Mouse (Mus musculus) embryonic facial prominence, embryonic 11.5 days (tissue): ENCODE measurements at regions not wholly inside any gene's neighbourhood (a gene's known extent, or its start where the extent isn't known, plus 50 kb on each side); places are given as distances from the start of the nearest gene placed in this dataset.

Source experiments
- ATAC-seq: fragments of 200-750 bp; cut with Nextera tagmentation; replicated peaks from 2 replicates; pipeline ENCODE4 v1.8.0; 2017; ENCODE audit warnings: low read depth; ENCODE audit not compliant: insufficient number of reproducible peaks, low FRiP score, low TSS enrichment
- DNase-seq: peaks from one replicate; pipeline ENCODE4 v3.0.0-alpha.2; 2015; ENCODE audit warnings: low spot score
- H3K27ac ChIP-seq: fragments of 300-500 bp; sonication (generic); replicated peaks from 2 replicates; pipeline ENCODE4 v1.5.1; 2014; ENCODE audit warnings: mild to moderate bottlenecking, low read depth, low read length, control low read depth
- H3K27me3 ChIP-seq: fragments of 300-500 bp; sonication (generic); 2 replicates; pipeline ENCODE4 v1.6.1; 2014; ENCODE audit warnings: mild to moderate bottlenecking, low read length, moderate library complexity, mixed read lengths; ENCODE audit not compliant: control insufficient read depth, insufficient read depth
- H3K36me3 ChIP-seq: fragments of 300-500 bp; sonication (generic); replicated peaks from 2 replicates; pipeline ENCODE4 v1.6.1; 2014; ENCODE audit warnings: low read depth, mild to moderate bottlenecking, low read length, moderate library complexity, mixed read lengths; ENCODE audit not compliant: control insufficient read depth, insufficient read depth
- H3K4me1 ChIP-seq: fragments of 300-500 bp; sonication (generic); 2 replicates; pipeline ENCODE4 v1.6.1; 2014; ENCODE audit warnings: low read length, mixed read lengths; ENCODE audit not compliant: control insufficient read depth, insufficient read depth
- H3K4me2 ChIP-seq: fragments of 300-500 bp; sonication (generic); 2 replicates; pipeline ENCODE4 v1.6.1; 2014; ENCODE audit warnings: low read depth, mild to moderate bottlenecking, control low read depth, low read length, moderate library complexity
- H3K4me3 ChIP-seq: fragments of 300-500 bp; sonication (generic); 2 replicates; pipeline ENCODE4 v1.5.1; 2014; ENCODE audit warnings: low read depth, low read length, control low read depth
- H3K9ac ChIP-seq: fragments of 300-500 bp; sonication (generic); replicated peaks from 2 replicates; pipeline ENCODE4 v1.6.1; 2014; ENCODE audit warnings: mild to moderate bottlenecking, control low read depth, low read length
- H3K9me3 ChIP-seq: fragments of 300-500 bp; sonication (generic); replicated peaks from 2 replicates; pipeline ENCODE4 v1.6.1; 2016; ENCODE audit warnings: mild to moderate bottlenecking, low read length, inconsistent platforms, mixed read lengths; ENCODE audit not compliant: control insufficient read depth
- WGBS: fragments of 180-500 bp; shearing (Covaris S2); extraction: QIAGEN DNeasy Blood & Tissue Kit; methylation state at CpG from one replicate; pipeline ENCODE4 v1.1.7; 2014; 5-methylcytosine and 5-hydroxymethylcytosine counted together

- Histone ChIP-seq H3K36me3 (no peaks in the 10 kb centered on the region), H3K27me3 (no peaks in the 10 kb centered on the region), H3K4me2 (no peak overlapping the region), H3K9me3 (no peaks in the 10 kb centered on the region), H3K4me3 (no peak overlapping the region), H3K9ac (no peak overlapping the region), H3K27ac (no peak overlapping the region), H3K4me1 (peaks cover 4% of the 10 kb centered on the region)
- 62% methylated on average over 17 of the region's 17 CpGs for WGBS
- ATAC-seq (no peak), DNase-seq (no peak)
Observed at GRCm38 (mm10) chr16:90624039-90624625, 103.1 kb downstream of the Mis18a start.

GRCm38 (mm10) chr16:90622677-90623225 is 104.5 kb downstream of the Mis18a start:
- no peak overlapping the region for H3K4me3 ChIP-seq
- no peaks in the 10 kb centered on the region for H3K9me3 ChIP-seq
- no peak overlapping the region for H3K4me2 ChIP-seq
- H3K36me3 ChIP-seq = no peaks in the 10 kb centered on the region
- H3K27me3 ChIP-seq = no peaks in the 10 kb centered on the region
- no peak overlapping the region for H3K9ac ChIP-seq
- peaks cover 4% of the 10 kb centered on the region; the same call in 1 of the 2 replicates for H3K4me1 ChIP-seq
- DNase-seq = no peak
- ATAC-seq = no peak
- WGBS = 63% methylated on average over 8 of the region's 8 CpGs
- H3K27ac ChIP-seq = no peak overlapping the region

DNA sequence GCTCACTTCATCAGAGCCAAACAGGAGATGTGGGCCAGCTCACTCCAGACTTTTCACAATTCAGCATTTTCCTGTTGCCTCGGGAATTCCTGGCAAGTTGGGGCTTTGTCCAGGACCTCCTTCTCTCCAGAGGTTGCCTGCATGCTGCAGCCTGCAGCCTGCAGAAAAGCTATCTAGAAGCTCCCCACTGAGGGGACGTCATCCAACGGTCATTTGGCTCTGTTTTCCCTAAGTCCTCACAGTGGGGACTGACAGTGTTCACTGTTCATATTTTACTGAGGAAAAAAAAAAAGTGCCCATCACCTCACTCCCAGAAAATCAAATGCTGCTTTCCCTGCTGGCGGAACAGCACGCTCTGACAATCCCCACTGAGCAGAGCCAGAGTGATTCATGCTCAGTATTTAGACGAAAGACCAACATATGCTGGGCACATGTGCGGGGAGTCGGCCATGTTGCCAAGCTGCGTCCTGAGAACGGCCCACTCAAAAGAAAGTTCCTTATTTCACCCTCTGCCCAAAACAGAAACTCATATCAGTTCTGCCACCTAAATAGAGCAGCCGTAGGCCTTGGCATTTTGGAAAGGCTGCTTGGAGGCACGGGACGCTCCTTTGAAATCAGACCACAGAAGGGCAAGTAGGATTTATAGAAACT is 105.3 kb downstream of the Mis18a start:
- Histone ChIP-seq H3K36me3 (no peaks in the 10 kb centered on the region), H3K4me3 (no peak overlapping the region), H3K27ac (no peak overlapping the region), H3K4me2 (no peak overlapping the region), H3K4me1 (peaks cover 4% of the 10 kb centered on the region; the same call in 1 of the 2 replicates), H3K9ac (no peak overlapping the region), H3K27me3 (no peaks in the 10 kb centered on the region), H3K9me3 (no peaks in the 10 kb centered on the region)
- ATAC-seq (no peak), DNase-seq (peak; percentile 53)
- 68% methylated on average over 13 of the region's 13 CpGs for WGBS

GRCm38 (mm10) chr16:90619565-90620311 is 107.5 kb downstream of the Mis18a start:
- peaks cover 4% of the 10 kb centered on the region; the same call in 1 of the 2 replicates for H3K4me1 ChIP-seq
- ATAC-seq (no peak), DNase-seq (no peak)
- H3K4me2 ChIP-seq = no peak overlapping the region
- no peaks in the 10 kb centered on the region for H3K27me3 ChIP-seq
- H3K9ac ChIP-seq = no peak overlapping the region
- H3K27ac ChIP-seq = no peak overlapping the region
- WGBS = 74% methylated on average over 13 of the region's 13 CpGs
- H3K36me3 ChIP-seq = no peaks in the 10 kb centered on the region
- no peaks in the 10 kb centered on the region for H3K9me3 ChIP-seq
- no peak overlapping the region for H3K4me3 ChIP-seq

GRCm38 (mm10) chr16:90615791-90616190 is 111.4 kb downstream of the Mis18a start:
- DNase-seq (peak; percentile 54), ATAC-seq (no peak)
- H3K27ac ChIP-seq = no peak overlapping the region
- no peaks in the 10 kb centered on the region for H3K36me3 ChIP-seq
- H3K9ac ChIP-seq = no peak overlapping the region
- WGBS = 61% methylated on average over 10 of the region's 10 CpGs
- no peaks in the 10 kb centered on the region for H3K9me3 ChIP-seq
- H3K4me2 ChIP-seq = no peak overlapping the region
- H3K4me1 ChIP-seq = no peaks in the 10 kb centered on the region
- no peaks in the 10 kb centered on the region for H3K27me3 ChIP-seq
- H3K4me3 ChIP-seq = no peak overlapping the region

DNA sequence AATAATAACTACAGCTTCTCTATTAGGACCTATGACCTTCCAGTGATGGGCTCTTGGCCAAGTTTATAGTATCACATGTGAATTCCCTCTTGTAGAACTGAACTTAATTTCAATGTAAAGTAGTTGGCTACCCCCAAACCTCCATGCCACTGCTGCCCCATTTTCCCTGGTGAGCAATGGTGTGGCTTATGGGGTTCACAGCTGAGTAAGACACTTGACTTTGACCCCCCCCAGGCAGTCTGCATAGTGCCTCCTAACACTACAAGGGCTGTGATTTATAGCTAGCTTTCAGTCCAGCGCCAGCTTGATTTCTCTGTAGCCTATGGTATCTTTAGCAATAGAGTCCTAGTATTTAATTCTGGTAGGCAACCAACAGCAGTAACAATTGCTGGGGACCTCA is 113.1 kb downstream of the Mis18a start:
- Histone ChIP-seq H3K4me3 (no peak overlapping the region), H3K36me3 (no peaks in the 10 kb centered on the region), H3K4me1 (no peaks in the 10 kb centered on the region), H3K27ac (no peak overlapping the region), H3K27me3 (no peaks in the 10 kb centered on the region), H3K9me3 (no peaks in the 10 kb centered on the region), H3K9ac (no peak overlapping the region), H3K4me2 (no peak overlapping the region)
- no peak for DNase-seq
- 90% methylated on average over 1 of the region's 1 CpGs for WGBS
- ATAC-seq = no peak

- ATAC-seq = no peak
- Histone ChIP-seq H3K27me3 (no peaks in the 10 kb centered on the region), H3K4me3 (no peak overlapping the region), H3K36me3 (no peaks in the 10 kb centered on the region), H3K27ac (no peak overlapping the region), H3K9ac (no peak overlapping the region), H3K4me1 (no peaks in the 10 kb centered on the region), H3K4me2 (no peak overlapping the region), H3K9me3 (no peaks in the 10 kb centered on the region)
- no peak for DNase-seq
- WGBS = 92% methylated on average over 22 of the region's 22 CpGs
Observed at GRCm38 (mm10) chr16:90610097-90610808, 117.0 kb downstream of the Mis18a start.
